Mouse (Mus musculus) CD8-positive naive resting alpha-beta T cell, adult 2 months (primary cell): ENCODE data around the gene Smg6.

Experiments
- DNase-seq, 2 experiments: peaks; one replicate each; pipeline ENCODE4 v3.0.0; 2022; ENCODE audit warnings: low read depth in 2 of 2, low spot score in 2 of 2

The Smg6 gene

GRCm38 (mm10) chr11:74925577-74926387 is at the start of gene Smg6, which contains the start of gene Srr:
Gene Smg6 (plus strand): TSS chr11:74925823.
Gene Srr (minus strand): TSS chr11:74925948.
- peak; percentile 88 to 89 for DNase-seq

DNA sequence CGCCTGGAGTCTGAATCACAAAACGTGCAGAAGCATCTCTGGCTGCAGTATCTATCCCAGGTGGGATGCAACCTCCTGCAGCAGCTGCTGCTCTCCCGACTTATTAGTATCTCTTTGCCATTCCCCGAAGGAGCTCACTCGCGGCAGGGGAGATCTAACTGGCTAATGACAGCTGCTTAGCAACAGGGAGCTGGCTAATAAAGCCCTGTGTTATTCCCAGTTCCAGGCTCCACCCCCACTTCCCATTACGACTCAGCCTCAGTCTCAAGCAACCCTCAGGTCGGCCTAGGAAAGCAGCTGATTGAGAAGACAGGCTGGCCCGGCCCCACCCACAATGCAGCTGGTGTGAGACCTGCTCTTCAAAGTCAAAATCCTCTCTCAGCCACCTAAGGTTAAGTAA is 48.8 kb upstream of the Smg6 start:
- no peak for DNase-seq

DNA sequence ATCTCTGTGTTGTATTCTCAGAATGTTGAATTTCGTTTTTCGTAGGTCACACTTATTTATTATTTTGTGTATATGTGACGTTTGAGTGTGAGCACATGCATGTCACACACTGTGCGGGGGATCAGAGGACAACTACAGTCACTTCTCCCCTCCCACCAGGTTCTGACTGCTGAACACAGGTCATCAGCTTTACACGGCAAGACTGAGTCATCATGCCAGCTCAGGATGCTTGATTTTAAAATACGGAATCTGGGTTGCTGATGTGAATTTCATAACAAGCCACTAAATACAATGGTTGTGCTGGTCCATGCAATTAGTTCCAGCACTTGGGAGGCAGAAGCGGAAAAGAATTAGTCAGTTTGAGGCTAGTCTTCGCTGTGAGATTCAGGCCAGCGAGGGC is 44.6 kb upstream of the Smg6 start:
- DNase-seq = no peak

DNA sequence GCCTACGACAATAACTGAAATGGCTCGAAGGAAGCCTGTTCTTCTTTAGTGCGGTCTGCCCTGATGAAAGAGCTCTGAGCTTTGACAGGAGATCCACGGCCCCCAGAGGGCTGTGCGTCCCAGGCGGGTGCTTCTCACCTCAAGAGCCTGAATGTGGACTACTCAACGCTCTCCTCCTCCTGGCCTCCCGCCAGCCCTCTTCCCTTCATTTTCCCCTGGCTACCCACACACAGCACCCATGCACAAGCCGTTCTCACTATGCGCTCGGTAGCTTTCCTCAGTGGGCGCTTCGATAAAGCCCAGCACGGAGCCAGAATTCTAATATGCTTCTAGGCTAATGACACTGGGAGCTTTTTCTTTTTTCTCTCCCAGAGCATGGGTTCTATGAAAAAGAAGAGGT is 43.6 kb upstream of the Smg6 start:
- no peak for DNase-seq

- no peak for DNase-seq
Observed at GRCm38 (mm10) chr11:74883098-74883497, 42.5 kb upstream of the Smg6 start.

- DNase-seq = no peak
Observed at GRCm38 (mm10) chr11:74894619-74895018, 31.0 kb upstream of the Smg6 start.

DNA sequence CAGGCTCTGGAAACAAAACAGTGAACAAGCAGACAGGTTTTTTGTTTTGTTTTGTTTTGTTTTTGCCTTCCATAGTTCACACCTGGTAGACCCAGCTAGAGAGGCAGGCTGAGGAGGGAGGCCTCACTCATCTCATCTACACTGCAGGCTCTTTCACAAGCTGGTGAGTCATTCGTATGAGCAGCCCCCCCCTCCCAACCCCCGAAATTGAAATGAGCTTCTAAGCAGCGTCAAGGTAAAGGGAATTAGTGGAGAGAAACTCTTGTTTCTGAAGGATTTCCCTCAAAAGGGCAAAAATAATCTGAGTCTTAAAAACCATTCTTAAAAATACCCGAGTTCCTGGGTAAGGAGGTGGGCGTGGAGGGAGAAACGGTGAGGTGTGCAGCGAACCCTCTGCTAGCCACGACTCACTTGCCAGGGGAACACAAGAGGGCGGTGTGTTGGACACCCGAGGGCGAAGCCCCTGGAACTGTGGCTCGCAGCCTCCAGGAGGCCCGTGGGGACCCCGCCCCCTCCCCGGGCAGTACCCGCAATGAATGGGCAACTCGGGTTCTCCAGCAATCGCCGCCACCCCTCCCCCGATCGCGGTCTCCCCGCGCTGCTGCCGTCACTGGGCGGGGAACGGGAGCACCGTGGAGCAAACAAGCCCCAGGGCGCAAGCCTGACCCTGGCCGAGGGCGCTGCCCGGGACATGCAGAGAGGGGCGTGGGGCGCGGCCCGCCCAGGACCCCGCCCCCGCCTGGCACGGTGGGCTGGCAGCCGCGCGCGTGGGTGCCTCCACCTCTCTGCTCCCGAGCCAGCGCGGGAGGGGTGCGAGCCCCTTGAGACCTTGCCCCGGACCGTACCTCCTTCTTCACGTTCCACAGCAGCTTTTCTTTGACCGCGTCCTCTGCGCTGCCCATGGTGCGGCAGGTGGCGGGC is 29.4 kb upstream of the Smg6 start:
- DNase-seq = peak; percentile 23 to 36

- peak; percentile 30 to 33 for DNase-seq
Observed at GRCm38 (mm10) chr11:74896901-74897677, 28.5 kb upstream of the Smg6 start, which contains the start of gene Sgsm2. Gene Sgsm2 (minus strand): TSS chr11:74897060.

- DNase-seq = peak; percentile 76 to 77
Observed at GRCm38 (mm10) chr11:74897678-74898516, 27.7 kb upstream of the Smg6 start, which contains the start of gene Tsr1. Gene Tsr1 (plus strand): TSS chr11:74898071.

DNA sequence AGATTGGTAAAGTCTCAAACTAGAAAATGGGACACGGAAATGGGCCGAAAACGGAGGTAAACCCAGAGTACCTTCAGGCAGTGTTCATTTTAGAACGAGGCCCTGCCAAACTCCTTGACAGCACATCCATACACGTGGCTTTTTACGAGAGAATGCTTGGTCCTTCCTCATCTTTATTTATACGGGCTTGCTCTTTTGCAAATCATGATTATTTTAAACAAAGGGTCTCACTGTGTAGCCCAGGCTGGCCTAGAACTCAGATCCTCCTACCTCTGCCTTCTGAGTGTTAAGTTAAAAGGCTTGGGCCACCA is 27.2 kb upstream of the Smg6 start:
- DNase-seq = no peak

DNA sequence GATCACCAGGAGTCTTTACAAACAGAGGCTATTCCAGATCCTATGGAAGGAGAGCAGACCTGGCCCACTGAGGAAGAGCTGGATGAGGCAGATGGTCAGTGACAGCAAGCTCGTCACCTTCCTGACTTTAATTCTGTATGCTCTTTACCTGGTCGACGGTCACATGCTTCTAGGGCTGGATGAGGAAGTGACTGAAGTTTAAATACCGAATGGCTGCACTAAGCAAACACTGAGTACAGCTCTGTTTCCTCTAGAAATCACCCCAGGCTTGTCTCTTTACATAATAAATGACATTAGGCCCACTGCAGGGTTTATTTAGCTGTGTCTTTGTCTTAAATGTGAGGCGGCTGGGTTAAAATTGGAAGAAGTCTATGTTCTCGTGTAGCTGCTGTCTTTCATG is 24.1 kb upstream of the Smg6 start:
- no peak for DNase-seq

DNA sequence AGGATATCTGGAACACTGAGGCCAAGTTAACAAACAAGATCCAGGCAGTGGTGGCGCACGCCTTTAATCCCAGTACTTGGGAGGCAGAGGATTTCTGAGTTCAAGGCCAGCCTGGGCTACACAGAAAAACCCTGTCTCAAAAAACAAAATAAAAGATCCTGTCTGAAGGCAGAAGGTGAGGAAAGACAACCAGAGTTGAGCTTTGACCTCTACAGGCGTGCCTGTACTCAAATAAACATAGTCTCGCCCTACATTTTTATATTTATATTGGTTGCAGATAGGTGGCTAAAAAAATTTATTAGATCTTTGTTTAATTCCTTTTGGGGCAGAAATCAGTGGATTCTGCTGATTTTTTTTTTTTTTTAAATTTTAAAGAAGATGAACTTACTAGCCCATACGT is 23.2 kb upstream of the Smg6 start:
- no peak for DNase-seq

- no peak for DNase-seq
Observed at GRCm38 (mm10) chr11:74907850-74908249, 17.8 kb upstream of the Smg6 start.

DNA sequence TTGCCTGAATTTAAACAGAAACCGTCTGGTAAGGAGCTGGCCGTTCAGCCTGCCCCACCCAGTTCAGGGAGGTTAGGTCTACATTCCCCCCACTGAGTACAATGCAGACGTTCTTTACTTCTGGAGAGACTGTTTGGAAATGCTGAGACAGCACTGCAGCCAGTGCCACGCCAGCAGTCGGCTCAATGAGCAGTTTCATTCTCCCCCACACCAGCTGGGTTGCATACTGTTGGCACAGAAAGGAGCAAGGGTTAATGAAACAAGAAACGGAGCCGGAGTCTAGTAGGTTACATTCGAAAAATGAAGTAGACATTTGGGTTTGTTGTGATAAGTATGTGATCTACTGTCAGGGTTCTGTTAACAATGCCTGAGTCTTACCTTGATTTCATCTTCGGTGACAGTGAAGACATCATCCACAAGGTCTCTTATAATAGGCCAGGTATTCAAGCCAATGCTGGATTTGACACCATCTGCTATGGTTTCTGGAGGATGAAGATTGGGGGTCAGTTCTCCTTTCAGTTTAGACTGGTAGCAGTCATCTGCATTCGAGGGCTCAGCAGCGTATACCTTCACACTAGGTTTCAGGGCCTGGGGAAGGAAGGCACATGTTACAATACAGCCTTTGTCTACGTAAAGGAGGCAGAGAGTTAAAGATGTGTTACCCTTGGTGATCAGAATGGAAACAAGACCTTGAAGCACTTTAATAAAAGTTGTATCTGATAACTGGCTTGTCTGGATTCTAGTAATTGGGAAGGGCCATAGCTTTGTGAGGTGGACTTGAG is 16.8 kb upstream of the Smg6 start:
- no peak for DNase-seq

- DNase-seq = no peak
Observed at GRCm38 (mm10) chr11:74909978-74910377, 15.6 kb upstream of the Smg6 start.

- DNase-seq = no peak
Observed at GRCm38 (mm10) chr11:74912492-74912891, 13.1 kb upstream of the Smg6 start.

DNA sequence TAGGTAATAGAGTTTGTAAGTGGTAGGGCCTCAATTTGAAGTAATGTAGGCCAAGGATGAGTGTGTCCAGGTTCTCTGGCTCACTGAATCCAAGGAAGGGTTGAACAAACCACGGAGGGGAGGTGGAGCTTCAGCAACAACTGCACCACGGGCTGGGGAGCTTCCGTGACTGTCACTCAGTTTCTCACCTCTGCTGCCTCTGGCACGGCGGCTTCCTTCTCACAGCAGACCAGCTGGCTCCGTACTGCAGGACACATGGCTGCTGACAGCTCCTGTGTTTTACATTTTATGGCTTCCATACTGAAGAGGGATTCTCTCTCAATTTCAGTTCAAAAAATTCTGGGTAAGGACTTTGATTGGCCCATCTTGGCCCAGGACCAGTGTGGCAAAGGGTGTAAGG is 6.4 kb upstream of the Smg6 start:
- DNase-seq = no peak

GRCm38 (mm10) chr11:74924149-74924548 is 1.5 kb upstream of the Smg6 start:
- peak; percentile 13 to 23 for DNase-seq

DNA sequence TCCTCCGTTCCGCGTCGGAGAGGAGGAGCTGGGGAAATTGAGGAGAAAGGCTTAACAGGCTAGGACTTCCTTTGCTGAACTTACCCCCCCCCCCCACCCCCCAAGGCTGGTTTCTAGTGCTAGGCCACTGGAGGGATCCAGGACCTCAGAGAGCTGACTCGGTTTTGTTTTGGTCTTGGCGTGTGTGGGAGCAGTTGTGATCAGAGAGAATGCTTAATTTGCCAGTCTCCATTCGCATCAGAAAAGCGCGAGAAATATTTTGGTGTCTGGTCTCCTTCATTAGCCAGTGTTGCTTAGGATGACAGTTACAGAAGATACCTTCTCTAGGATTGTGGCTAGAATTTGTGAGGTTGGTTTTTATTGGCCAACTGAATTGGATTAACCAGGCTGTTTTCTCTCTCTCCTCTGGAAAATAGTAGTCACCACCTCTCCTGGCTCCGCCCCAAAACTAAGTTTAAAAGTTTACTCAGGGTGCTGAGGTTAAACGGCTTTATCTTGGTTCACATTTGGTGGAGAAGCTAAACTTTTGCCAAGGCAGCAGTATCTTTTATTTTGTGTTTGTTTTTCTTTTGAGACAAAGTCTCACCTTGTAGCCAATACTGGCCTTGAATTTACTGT is 874 bp downstream of the Smg6 start:
- DNase-seq = peak in 1 of 2 experiments; percentile 16
